Mouse (Mus musculus) yolk sac, embryonic 10.5 days (tissue): ENCODE measurements around the gene Gpatch11.

Experiments used
- DNase-seq: peaks from one replicate; pipeline ENCODE4 v3.0.0-alpha.2; 2017; ENCODE audit warnings: low spot score

The Gpatch11 gene

DNA sequence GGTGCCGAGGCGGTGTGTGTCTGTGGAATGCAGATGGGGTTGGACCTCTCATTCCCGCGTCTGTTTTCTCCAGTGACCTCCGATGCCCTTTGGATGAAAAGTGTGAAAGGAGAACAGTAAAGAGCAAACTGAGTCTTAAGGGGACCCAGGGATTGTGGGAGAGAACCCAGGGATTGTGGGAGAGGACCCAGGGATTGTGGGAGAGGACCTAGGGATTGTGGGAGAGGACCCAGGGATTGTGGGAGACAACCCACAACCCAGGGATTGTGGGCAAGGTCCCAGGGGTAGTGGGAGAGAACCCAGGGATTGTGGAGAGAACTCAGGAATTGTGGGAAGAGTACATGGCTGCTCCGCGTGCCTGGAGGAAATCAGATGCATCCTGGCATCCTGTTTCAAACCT, 59.6 kb downstream of the Gpatch11 start:
- no peak for DNase-seq

GRCm38 (mm10) chr17:78895394-78895793, 60.0 kb downstream of the Gpatch11 start:
- DNase-seq: no peak
